Mouse (Mus musculus): ENCODE data around the gene Slco2a1. TPM values are rescaled to one million over a fixed set of nuclear protein-coding genes. Genes with fewer than 3 reads are reported as not detected.

Gene Slco2a1
- total RNA-seq, 2 experiments from 2014 or later: 0.09 TPM; not detected in 1

GRCm38 (mm10) chr9:102981791-102982190 lies 6.7 kb upstream of the Slco2a1 start:
- ATAC-seq (replicated peaks; ENCODE audit: low FRiP score, poor library complexity, severe bottlenecking): no peak

GRCm38 (mm10) chr9:102982376-102982775 lies 6.1 kb upstream of the Slco2a1 start:
- ATAC-seq (replicated peaks; ENCODE audit: low FRiP score, poor library complexity, severe bottlenecking): no peak

GRCm38 (mm10) chr9:102985111-102985510 lies 3.4 kb upstream of the Slco2a1 start:
- no peak for ATAC-seq (replicated peaks; ENCODE audit: low FRiP score, poor library complexity, severe bottlenecking)

- ATAC-seq (replicated peaks; ENCODE audit: low FRiP score, poor library complexity, severe bottlenecking): no peak
Measured at GRCm38 (mm10) chr9:102985939-102986338, 2.6 kb upstream of the Slco2a1 start.

- ATAC-seq (replicated peaks; ENCODE audit: low FRiP score, poor library complexity, severe bottlenecking): no peak
Measured at GRCm38 (mm10) chr9:102990306-102991133, 2.0 kb downstream of the Slco2a1 start.

GRCm38 (mm10) chr9:102991134-102991406 lies 2.6 kb downstream of the Slco2a1 start:
- no peak for ATAC-seq (replicated peaks; ENCODE audit: low FRiP score, poor library complexity, severe bottlenecking)

GRCm38 (mm10) chr9:102992877-102993276 lies 4.4 kb downstream of the Slco2a1 start:
- ATAC-seq (replicated peaks; ENCODE audit: low FRiP score, poor library complexity, severe bottlenecking): no peak

GRCm38 (mm10) chr9:102993764-102994163 lies 5.3 kb downstream of the Slco2a1 start:
- no peak for ATAC-seq (replicated peaks; ENCODE audit: low FRiP score, poor library complexity, severe bottlenecking)

- ATAC-seq (replicated peaks; ENCODE audit: low FRiP score, poor library complexity, severe bottlenecking): no peak
Measured at GRCm38 (mm10) chr9:102995800-102996635, 7.5 kb downstream of the Slco2a1 start.

GRCm38 (mm10) chr9:103000384-103000783 lies 11.9 kb downstream of the Slco2a1 start:
- ATAC-seq (replicated peaks; ENCODE audit: low FRiP score, poor library complexity, severe bottlenecking): no peak

- no peak for ATAC-seq (replicated peaks; ENCODE audit: low FRiP score, poor library complexity, severe bottlenecking)
Measured at GRCm38 (mm10) chr9:103004343-103004742, 15.8 kb downstream of the Slco2a1 start.

- ATAC-seq (replicated peaks; ENCODE audit: low FRiP score, poor library complexity, severe bottlenecking): no peak
Measured at GRCm38 (mm10) chr9:103007699-103008078, 19.2 kb downstream of the Slco2a1 start.

- no peak for ATAC-seq (replicated peaks; ENCODE audit: low FRiP score, poor library complexity, severe bottlenecking)
Measured at GRCm38 (mm10) chr9:103008079-103008855, 19.8 kb downstream of the Slco2a1 start.

- no peak for ATAC-seq (replicated peaks; ENCODE audit: low FRiP score, poor library complexity, severe bottlenecking)
Measured at GRCm38 (mm10) chr9:103010161-103010560, 21.6 kb downstream of the Slco2a1 start.

GRCm38 (mm10) chr9:103013366-103013765 lies 24.9 kb downstream of the Slco2a1 start:
- ATAC-seq (replicated peaks; ENCODE audit: low FRiP score, poor library complexity, severe bottlenecking): no peak

- ATAC-seq (replicated peaks; ENCODE audit: low FRiP score, poor library complexity, severe bottlenecking): no peak
Measured at GRCm38 (mm10) chr9:103014686-103015085, 26.2 kb downstream of the Slco2a1 start.

- no peak for ATAC-seq (replicated peaks; ENCODE audit: low FRiP score, poor library complexity, severe bottlenecking)
Measured at GRCm38 (mm10) chr9:103024116-103024515, 35.6 kb downstream of the Slco2a1 start.

- ATAC-seq (replicated peaks; ENCODE audit: low FRiP score, poor library complexity, severe bottlenecking): no peak
Measured at GRCm38 (mm10) chr9:103027150-103027889, 38.8 kb downstream of the Slco2a1 start.

GRCm38 (mm10) chr9:103029012-103029411 lies 40.5 kb downstream of the Slco2a1 start:
- no peak for ATAC-seq (replicated peaks; ENCODE audit: low FRiP score, poor library complexity, severe bottlenecking)

- no peak for ATAC-seq (replicated peaks; ENCODE audit: low FRiP score, poor library complexity, severe bottlenecking)
Measured at GRCm38 (mm10) chr9:103030041-103030440, 41.5 kb downstream of the Slco2a1 start.

All from erythroblast, adult 5-6 weeks (primary cell).